Mouse (Mus musculus) embryonic facial prominence, embryonic 13.5 days (tissue): ENCODE measurements at regions not wholly inside any gene's neighbourhood (a gene's known extent, or its start where the extent isn't known, plus 50 kb on each side); places are given as distances from the start of the nearest gene placed in this dataset.

Experiments used
- ATAC-seq: fragments of 200-750 bp; cut with Nextera tagmentation; 2 replicates; pipeline ENCODE4 v1.8.0; 2017; ENCODE audit warnings: low read depth; ENCODE audit not compliant: insufficient number of reproducible peaks, insufficient read depth, low FRiP score, low TSS enrichment
- H3K27ac ChIP-seq: fragments of 300-500 bp; sonication (generic); 2 replicates; pipeline ENCODE4 v1.5.1; 2015; ENCODE audit warnings: moderate library complexity, mild to moderate bottlenecking, inconsistent platforms
- H3K27me3 ChIP-seq: fragments of 300-500 bp; sonication (generic); 2 replicates; pipeline ENCODE4 v1.6.1; 2015; ENCODE audit warnings: mild to moderate bottlenecking, inconsistent platforms
- H3K36me3 ChIP-seq: fragments of 300-500 bp; sonication (generic); 2 replicates; pipeline ENCODE4 v1.6.1; 2015; ENCODE audit warnings: mild to moderate bottlenecking, inconsistent platforms
- H3K4me1 ChIP-seq: fragments of 300-500 bp; sonication (generic); 2 replicates; pipeline ENCODE4 v1.6.1; 2015; ENCODE audit warnings: inconsistent platforms
- H3K4me2 ChIP-seq: fragments of 300-500 bp; sonication (generic); 2 replicates; pipeline ENCODE4 v1.6.1; 2015; ENCODE audit warnings: moderate library complexity, mild to moderate bottlenecking, inconsistent platforms
- H3K4me3 ChIP-seq: fragments of 300-500 bp; sonication (generic); 2 replicates; pipeline ENCODE4 v1.5.1; 2015; ENCODE audit warnings: mild to moderate bottlenecking, inconsistent platforms
- H3K9ac ChIP-seq: fragments of 300-500 bp; sonication (generic); 2 replicates; pipeline ENCODE4 v1.6.1; 2015; ENCODE audit warnings: mild to moderate bottlenecking, inconsistent platforms
- H3K9me3 ChIP-seq: fragments of 300-500 bp; sonication (generic); 2 replicates; pipeline ENCODE4 v1.6.1; 2016; ENCODE audit warnings: inconsistent platforms
- WGBS: fragments of 180-500 bp; shearing (Covaris S2); methylation state at CpG from one replicate; pipeline ENCODE4 v1.1.7; 2015; ENCODE audit warnings: mixed read lengths; 5-methylcytosine and 5-hydroxymethylcytosine counted together

DNA sequence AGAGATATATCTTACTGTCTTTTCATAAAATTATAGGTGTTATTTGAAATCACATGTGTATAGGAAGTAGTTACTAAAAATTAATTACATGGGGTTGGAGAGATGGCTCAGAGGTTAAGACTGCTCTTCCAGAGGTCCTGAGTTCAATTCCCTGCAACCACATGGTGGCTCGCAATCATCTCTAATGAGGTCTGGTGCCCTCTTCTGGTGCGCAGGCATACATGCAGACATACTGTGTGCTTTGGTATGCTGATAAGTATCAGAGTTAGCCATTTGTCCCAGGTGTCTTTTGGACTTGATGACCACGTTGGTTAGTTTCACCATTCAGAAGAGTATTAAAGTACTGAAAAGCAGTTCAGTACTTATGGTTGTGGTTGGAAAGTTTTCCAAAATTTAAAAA, 82.8 kb upstream of the Syt6 start:
- Histone ChIP-seq H3K4me3 (no peak overlapping the region), H3K27ac (no peak overlapping the region), H3K4me2 (no peak overlapping the region), H3K4me1 (no peaks in the 10 kb centered on the region), H3K36me3 (no peaks in the 10 kb centered on the region), H3K9me3 (no peaks in the 10 kb centered on the region), H3K9ac (no peak overlapping the region), H3K27me3 (no peaks in the 10 kb centered on the region)
- WGBS, result 82% methylated on average over 3 of the region's 3 CpGs
- ATAC-seq, result no peak

DNA sequence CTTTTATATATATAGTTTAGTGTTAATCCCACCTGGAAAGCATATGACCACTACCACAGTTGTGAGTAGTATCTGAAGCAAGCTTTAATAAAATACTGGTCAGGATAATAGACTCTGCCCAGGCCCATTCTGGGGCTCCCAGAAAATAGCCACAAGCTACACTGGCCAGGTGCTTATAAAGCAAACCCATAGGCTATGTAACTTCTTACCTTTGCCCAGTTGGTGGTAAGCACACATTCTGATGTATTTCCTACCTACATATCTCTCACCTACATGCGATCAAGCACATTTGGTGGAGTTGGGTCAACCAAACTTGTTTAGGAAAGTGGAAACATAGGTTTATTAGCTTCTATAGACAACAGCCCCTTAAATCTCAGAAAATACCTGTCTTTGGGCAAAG, 81.4 kb upstream of the Syt6 start:
- Histone ChIP-seq H3K27me3 (no peaks in the 10 kb centered on the region), H3K4me3 (no peak overlapping the region), H3K4me2 (no peak overlapping the region), H3K9ac (no peak overlapping the region), H3K9me3 (no peaks in the 10 kb centered on the region), H3K27ac (no peak overlapping the region), H3K36me3 (no peaks in the 10 kb centered on the region), H3K4me1 (no peaks in the 10 kb centered on the region)
- WGBS, result 93% methylated on average over 1 of the region's 1 CpGs
- no peak for ATAC-seq

DNA sequence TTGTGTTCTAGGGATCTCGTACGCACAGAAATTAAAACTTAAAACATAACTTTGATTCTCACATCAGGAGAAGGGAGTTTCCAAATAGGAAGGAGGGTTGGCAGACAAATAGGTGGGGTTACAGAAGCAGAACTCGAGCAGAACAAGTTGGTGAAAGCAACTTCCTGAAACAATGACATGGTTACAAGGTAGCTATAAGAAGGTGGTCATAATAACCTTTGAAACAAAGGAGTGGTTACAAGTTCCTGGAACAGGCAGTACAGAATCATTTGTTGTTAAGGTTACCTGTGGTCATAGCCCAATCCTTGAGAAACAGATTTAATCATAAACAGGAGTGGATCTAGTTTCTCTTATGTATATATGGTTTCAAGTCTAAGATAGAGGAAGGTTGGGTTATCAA, 81.0 kb upstream of the Syt6 start:
- Histone ChIP-seq H3K4me3 (no peak overlapping the region), H3K27ac (no peak overlapping the region), H3K9ac (no peak overlapping the region), H3K9me3 (no peaks in the 10 kb centered on the region), H3K4me2 (no peak overlapping the region), H3K36me3 (no peaks in the 10 kb centered on the region), H3K4me1 (no peaks in the 10 kb centered on the region), H3K27me3 (no peaks in the 10 kb centered on the region)
- WGBS, result 84% methylated on average over 3 of the region's 3 CpGs
- no peak for ATAC-seq

DNA sequence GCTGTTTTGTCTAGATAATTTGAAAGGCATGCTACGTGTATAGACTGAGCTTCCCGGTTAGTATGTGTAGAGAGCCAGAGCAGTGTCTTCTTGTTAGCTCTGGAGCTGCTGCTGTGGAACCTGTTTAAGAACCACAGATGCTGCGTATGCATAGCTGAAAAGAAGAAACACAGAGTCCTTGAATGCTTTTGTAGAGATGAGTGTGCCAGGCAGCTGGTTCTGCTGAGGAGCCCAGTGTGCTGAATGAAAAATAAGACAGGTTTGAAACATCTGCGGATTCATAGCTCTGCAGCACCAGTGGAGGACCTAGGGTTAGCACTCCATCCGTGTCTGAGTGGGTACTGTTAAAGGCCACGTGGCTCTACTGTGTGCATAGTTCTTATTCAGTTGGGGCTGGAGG, 78.9 kb upstream of the Syt6 start:
- WGBS, result 74% methylated on average over 6 of the region's 6 CpGs
- no peaks in the 10 kb centered on the region for H3K9me3 ChIP-seq

DNA sequence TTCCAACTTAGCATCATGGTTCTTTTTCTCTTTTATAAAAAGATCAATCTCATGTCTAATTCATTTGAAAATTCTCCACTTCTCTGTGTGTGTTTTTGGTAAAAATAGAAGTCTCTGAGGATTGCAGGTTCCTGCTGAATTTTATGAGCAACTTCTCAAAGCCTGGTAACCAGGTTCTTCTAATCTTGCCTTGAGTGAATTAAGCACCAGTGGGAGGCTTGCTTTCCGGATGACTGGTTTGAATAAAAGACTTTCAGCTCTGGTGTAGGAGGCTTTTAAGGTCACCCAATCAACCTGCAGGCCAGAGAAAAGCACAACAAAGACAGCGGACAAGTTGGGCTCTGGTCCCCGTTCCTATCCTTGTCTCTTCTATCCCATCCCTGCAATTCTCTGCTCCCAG, 78.3 kb upstream of the Syt6 start:
- Histone ChIP-seq H3K4me2 (no peak overlapping the region), H3K27me3 (no peaks in the 10 kb centered on the region), H3K4me1 (no peaks in the 10 kb centered on the region), H3K27ac (no peak overlapping the region), H3K4me3 (no peak overlapping the region), H3K9me3 (no peaks in the 10 kb centered on the region), H3K36me3 (no peaks in the 10 kb centered on the region), H3K9ac (no peak overlapping the region)
- 43% methylated on average over 3 of the region's 3 CpGs for WGBS
- no peak for ATAC-seq

More for the DNA sequence above, 78.9 kb upstream of the Syt6 start:
- ATAC-seq, result no peak
- Histone ChIP-seq H3K27me3 (no peaks in the 10 kb centered on the region), H3K27ac (no peak overlapping the region), H3K4me2 (no peak overlapping the region), H3K4me3 (no peak overlapping the region), H3K4me1 (no peaks in the 10 kb centered on the region), H3K9ac (no peak overlapping the region), H3K36me3 (no peaks in the 10 kb centered on the region)

DNA sequence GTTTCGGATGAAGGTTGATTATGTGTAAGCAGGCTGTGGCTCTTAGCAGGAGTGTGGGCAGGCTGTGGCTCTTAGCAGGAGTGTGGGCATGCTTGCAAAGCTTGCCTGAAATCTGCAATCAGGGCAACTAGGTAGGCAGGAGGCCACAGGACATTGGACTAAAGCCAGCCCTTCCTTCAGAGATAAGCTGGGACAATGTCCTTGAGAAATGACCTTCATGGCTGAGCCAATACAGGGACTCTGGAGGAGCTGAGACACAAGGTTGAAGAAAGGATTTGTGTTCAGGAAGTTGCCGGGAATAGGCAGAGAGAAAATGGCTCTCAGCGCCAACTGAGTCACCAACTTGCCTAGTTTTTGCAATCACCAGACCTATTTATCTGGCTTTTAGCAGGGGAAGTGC, 77.3 kb upstream of the Syt6 start:
- no peak for ATAC-seq
- no peaks in the 10 kb centered on the region for H3K36me3 ChIP-seq
- H3K27me3 ChIP-seq, result no peaks in the 10 kb centered on the region
- no peak overlapping the region for H3K4me2 ChIP-seq
- no peaks in the 10 kb centered on the region for H3K9me3 ChIP-seq
- H3K4me3 ChIP-seq, result no peak overlapping the region
- no peaks in the 10 kb centered on the region for H3K4me1 ChIP-seq
- H3K9ac ChIP-seq, result no peak overlapping the region
- H3K27ac ChIP-seq, result no peak overlapping the region
- 88% methylated on average over 3 of the region's 3 CpGs for whole genome bisulfite sequencing

DNA sequence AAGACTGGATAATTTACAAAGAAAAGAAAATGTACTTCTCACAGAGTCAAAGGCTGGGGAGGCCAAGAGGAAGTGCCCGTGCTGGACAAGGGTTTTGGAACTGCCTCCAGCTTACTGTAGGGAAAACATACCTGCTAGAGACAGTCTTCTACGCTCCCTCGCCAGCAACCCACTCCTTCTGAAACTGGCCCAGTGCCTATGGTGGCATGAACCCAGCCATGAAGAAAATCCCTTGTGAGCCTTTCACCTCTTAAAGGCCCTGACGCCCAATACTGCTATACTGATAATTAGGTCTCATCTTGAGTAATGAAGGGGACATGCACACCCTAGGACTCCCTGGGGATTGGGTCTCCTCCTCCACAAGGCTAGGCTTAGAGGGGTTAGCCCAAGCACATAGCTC, 76.6 kb upstream of the Syt6 start:
- no peaks in the 10 kb centered on the region for H3K9me3 ChIP-seq
- no peak overlapping the region for H3K9ac ChIP-seq
- WGBS, result 88% methylated on average over 4 of the region's 4 CpGs
- no peak overlapping the region for H3K4me2 ChIP-seq
- H3K36me3 ChIP-seq, result no peaks in the 10 kb centered on the region
- no peak for ATAC-seq
- H3K27ac ChIP-seq, result no peak overlapping the region
- H3K4me1 ChIP-seq, result no peaks in the 10 kb centered on the region
- no peak overlapping the region for H3K4me3 ChIP-seq
- no peaks in the 10 kb centered on the region for H3K27me3 ChIP-seq

DNA sequence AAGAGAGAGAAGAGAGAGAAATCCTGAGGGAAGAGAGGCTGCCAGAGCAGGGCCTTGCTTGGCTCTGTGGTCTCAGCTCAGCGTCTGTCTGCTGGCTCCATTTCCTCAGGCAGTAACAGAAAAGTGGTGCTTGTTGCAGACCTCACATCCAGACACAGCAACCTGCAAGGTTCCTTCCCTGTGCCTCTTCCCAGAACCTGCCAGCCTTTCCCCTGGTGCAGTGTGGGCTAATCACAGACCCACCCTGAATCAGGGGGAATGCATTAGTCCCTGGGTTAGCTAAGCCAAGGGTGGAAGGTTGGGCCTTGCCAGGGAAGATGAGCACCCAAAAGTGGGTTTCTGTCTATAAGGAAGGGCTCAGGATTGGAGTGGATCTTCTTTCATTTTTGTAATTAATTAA, 75.2 kb upstream of the Syt6 start:
- ATAC-seq, result no peak
- Histone ChIP-seq H3K27ac (no peak overlapping the region), H3K4me2 (no peak overlapping the region), H3K27me3 (no peaks in the 10 kb centered on the region), H3K4me3 (no peak overlapping the region), H3K9ac (no peak overlapping the region), H3K4me1 (no peaks in the 10 kb centered on the region), H3K36me3 (no peaks in the 10 kb centered on the region), H3K9me3 (no peaks in the 10 kb centered on the region)
- WGBS, result 26% methylated on average over 1 of the region's 1 CpGs

DNA sequence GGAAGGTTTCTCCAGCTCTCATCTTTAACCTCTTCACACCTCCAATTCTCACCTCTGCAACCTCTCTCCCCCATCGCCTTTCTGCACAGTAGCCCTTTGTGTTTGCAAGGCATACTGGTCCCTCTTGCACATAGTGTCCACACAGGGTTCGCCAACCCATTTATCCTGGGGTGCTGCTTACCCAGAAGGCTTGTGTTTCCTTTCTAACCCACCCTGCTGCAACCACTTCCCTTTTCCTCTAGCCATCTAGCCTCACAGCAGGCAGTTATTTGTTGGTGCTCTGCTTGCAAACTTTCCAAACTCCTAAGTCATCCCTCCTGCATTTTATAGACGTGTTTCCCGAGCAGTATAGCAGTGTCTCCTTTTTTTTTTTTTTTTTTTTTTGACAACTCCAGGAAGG, 74.7 kb upstream of the Syt6 start:
- no peak overlapping the region for H3K9ac ChIP-seq
- H3K36me3 ChIP-seq, result no peaks in the 10 kb centered on the region
- H3K4me2 ChIP-seq, result no peak overlapping the region
- ATAC-seq, result no peak
- 53% methylated on average over 4 of the region's 4 CpGs for whole genome bisulfite sequencing
- H3K27me3 ChIP-seq, result no peaks in the 10 kb centered on the region
- H3K9me3 ChIP-seq, result no peaks in the 10 kb centered on the region
- no peaks in the 10 kb centered on the region for H3K4me1 ChIP-seq
- H3K27ac ChIP-seq, result no peak overlapping the region
- H3K4me3 ChIP-seq, result no peak overlapping the region

DNA sequence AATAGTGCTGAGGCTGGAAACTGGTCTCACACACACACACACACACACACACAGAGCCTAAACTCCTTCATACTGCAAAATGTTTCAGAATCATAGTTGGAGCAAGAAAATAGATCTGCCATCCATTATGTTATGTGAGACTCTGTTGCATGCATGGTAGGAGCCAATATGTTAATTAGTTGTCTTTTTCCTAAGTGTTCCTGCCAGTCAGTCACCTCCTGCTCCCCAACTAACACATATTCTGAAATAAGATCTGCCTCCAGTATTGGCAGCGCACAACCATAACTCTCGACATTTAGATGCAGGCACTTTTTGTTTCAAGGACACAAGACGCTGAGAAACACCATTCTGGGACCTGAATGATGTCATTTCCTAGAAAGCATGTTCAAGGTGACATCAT, 70.9 kb upstream of the Syt6 start:
- Histone ChIP-seq H3K27ac (no peak overlapping the region), H3K4me1 (no peaks in the 10 kb centered on the region), H3K4me3 (no peak overlapping the region), H3K4me2 (no peak overlapping the region), H3K9me3 (no peaks in the 10 kb centered on the region), H3K9ac (no peak overlapping the region), H3K27me3 (no peaks in the 10 kb centered on the region), H3K36me3 (no peaks in the 10 kb centered on the region)
- 79% methylated on average over 3 of the region's 3 CpGs for WGBS
- no peak for ATAC-seq

DNA sequence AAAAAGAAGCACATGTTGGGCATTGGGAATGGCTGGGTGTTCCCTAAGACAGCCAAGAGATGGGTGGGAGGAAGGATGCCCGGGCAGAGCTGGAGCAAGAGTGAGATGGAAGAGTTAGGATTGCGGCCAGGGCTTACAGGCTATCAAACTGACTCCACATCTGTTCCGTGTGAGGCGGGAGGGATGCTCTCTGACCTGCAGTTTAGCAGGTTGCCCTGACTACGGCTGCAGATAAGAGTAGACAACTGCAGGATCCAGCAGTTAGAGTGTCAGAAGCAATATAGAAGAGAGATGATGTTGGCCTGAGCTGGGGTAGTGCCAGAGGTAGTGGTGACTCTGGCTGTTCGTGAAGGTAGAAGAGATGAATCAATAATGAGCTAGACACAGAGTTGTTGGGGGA, 61.6 kb upstream of the Syt6 start:
- WGBS, result 72% methylated on average over 6 of the region's 6 CpGs
- no peak overlapping the region for H3K4me3 ChIP-seq
- H3K9ac ChIP-seq, result no peak overlapping the region
- no peaks in the 10 kb centered on the region for H3K27me3 ChIP-seq
- H3K4me1 ChIP-seq, result peaks cover 3% of the 10 kb centered on the region; the same call in 1 of the 2 replicates
- no peak overlapping the region for H3K4me2 ChIP-seq
- H3K9me3 ChIP-seq, result no peaks in the 10 kb centered on the region
- no peak overlapping the region for H3K27ac ChIP-seq
- no peaks in the 10 kb centered on the region for H3K36me3 ChIP-seq
- ATAC-seq, result no peak

DNA sequence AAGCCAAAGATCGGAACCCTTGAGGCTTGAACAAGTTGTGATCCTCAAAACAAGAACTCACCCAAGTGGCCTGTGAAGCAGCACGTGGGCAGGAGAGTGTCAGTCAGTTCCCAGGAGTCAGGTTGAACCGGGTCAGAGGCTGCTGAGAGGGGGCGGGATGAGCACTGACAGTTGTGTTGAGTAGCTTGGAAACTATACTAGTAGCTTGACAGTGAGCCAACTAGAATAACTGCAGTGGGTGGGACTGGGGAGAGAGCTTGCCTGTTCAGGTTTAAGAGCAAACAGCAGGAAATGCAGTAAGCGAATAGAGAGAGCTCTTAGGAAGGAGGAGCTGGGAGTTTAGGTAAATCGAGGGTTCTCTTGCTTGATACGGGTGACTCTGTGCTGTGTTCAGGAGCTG, 61.0 kb upstream of the Syt6 start:
- Histone ChIP-seq H3K27me3 (no peaks in the 10 kb centered on the region), H3K4me1 (peaks cover 3% of the 10 kb centered on the region; the same call in 1 of the 2 replicates), H3K36me3 (no peaks in the 10 kb centered on the region), H3K9ac (no peak overlapping the region), H3K9me3 (no peaks in the 10 kb centered on the region), H3K4me3 (no peak overlapping the region), H3K27ac (no peak overlapping the region), H3K4me2 (no peak overlapping the region)
- 60% methylated on average over 7 of the region's 7 CpGs for WGBS
- ATAC-seq, result no peak

DNA sequence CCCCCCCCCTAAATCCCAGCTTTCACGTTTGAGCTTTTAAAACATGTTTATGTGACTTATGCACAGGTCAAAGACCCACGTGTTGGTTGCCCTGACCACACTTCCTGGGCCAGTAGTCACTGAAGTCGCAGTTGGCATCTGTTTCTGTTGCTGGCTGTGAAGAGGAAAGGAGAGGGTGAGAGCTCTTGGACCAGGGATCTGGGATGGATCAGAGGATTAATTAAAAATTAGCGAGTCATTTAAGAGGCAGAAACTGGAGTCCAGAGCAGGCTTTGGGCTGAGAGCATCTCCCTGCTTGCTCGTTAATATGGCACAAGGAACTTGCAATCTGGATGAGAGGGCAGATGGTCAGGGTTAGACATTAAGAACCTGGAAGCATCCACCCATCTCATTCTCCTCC, 59.1 kb upstream of the Syt6 start:
- peaks cover 3% of the 10 kb centered on the region; the same call in 1 of the 2 replicates for H3K4me1 ChIP-seq
- WGBS, result 36% methylated on average over 5 of the region's 5 CpGs

More for the DNA sequence above, 59.1 kb upstream of the Syt6 start:
- ATAC-seq, result no peak
- Histone ChIP-seq H3K27me3 (no peaks in the 10 kb centered on the region), H3K27ac (no peak overlapping the region), H3K36me3 (no peaks in the 10 kb centered on the region), H3K9ac (no peak overlapping the region), H3K9me3 (no peaks in the 10 kb centered on the region), H3K4me2 (no peak overlapping the region), H3K4me3 (no peak overlapping the region)
